Mouse (Mus musculus) heart, adult 2 months (tissue): ENCODE results near the gene Krt28.

Experiments used
- CTCF ChIP-seq: fragments of 200-600 bp; IDR thresholded peaks from 2 replicates; pipeline ENCODE4 v1.8.1; 2022; ENCODE audit warnings: antibody characterized with exemption, mild to moderate bottlenecking, moderate library complexity
- POLR2A ChIP-seq: fragments of 200-500 bp; IDR thresholded peaks from 2 replicates; pipeline ENCODE4 v1.6.1; 2011; ENCODE audit warnings: mild to moderate bottlenecking, low read depth, low read length, control low read depth; ENCODE audit not compliant: insufficient read depth

DNA sequence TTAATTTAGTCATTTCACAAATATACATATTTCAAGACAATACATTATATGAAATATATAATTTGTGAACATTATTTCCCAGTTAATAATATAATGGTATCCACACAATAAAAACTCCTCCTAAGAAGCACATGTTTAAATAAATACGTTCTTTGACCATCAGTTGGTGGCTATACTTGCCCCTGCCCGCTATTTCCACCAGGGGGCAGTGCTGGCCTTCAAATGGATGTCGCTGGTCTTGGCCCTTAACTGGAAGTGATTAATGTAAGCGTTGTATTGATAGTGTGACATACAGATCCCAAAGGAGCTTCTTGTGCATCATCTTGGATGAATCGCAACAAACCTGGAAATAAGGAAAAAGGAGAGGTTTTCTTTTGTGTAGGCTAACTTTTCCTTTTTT lies 4.9 kb upstream of the Krt28 start:
- TF ChIP-seq POLR2A: no peak
- no peak; the same call in 1 of the 2 replicates for TF ChIP-seq CTCF
